Mouse (Mus musculus) right cerebral cortex, adult 18-20 months (tissue): ENCODE measurements around the gene Ypel2.
"Not testable (repeated sequence)": the region's sequence is repeated elsewhere in the genome, so short reads cannot be mapped to it uniquely, and the experiment has no call there.

ENCODE experiments used
- DNase-seq: peaks from one replicate; pipeline ENCODE4 v3.0.0; 2022; ENCODE audit warnings: mixed read lengths

Gene Ypel2

GRCm38 (mm10) chr11:86993041-86994037, at the start of gene Ypel2:
Gene Ypel2, minus strand, starts transcription at chr11:86993707.
- peak; percentile 99 for DNase-seq

- no peak for DNase-seq
These were observed 49.5 kb upstream of the Ypel2 start for GRCm38 (mm10) chr11:87043052-87043451.

- no peak for DNase-seq
These were observed 45.9 kb upstream of the Ypel2 start for GRCm38 (mm10) chr11:87039307-87039963.

- DNase-seq = no peak
These were observed 42.7 kb upstream of the Ypel2 start for GRCm38 (mm10) chr11:87036180-87036579.

- DNase-seq = no peak
These were observed 34.7 kb upstream of the Ypel2 start for GRCm38 (mm10) chr11:87028212-87028611.

- DNase-seq = no peak
These were observed 32.8 kb upstream of the Ypel2 start for GRCm38 (mm10) chr11:87026096-87026875.

GRCm38 (mm10) chr11:87025351-87025750, 31.8 kb upstream of the Ypel2 start:
- peak; percentile 13 for DNase-seq

GRCm38 (mm10) chr11:87023240-87023639, 29.7 kb upstream of the Ypel2 start:
- DNase-seq = not testable (repeated sequence)

- DNase-seq = no peak
These were observed 29.3 kb upstream of the Ypel2 start for GRCm38 (mm10) chr11:87022765-87023164.

GRCm38 (mm10) chr11:87021551-87021950, 28.0 kb upstream of the Ypel2 start:
- DNase-seq = no peak

GRCm38 (mm10) chr11:87020449-87020848, 26.9 kb upstream of the Ypel2 start:
- no peak for DNase-seq

GRCm38 (mm10) chr11:87019431-87019830, 25.9 kb upstream of the Ypel2 start:
- no peak for DNase-seq

- DNase-seq = no peak
These were observed 24.6 kb upstream of the Ypel2 start for GRCm38 (mm10) chr11:87018081-87018480.

GRCm38 (mm10) chr11:87015691-87016090, 22.2 kb upstream of the Ypel2 start:
- DNase-seq = no peak

GRCm38 (mm10) chr11:87010476-87010875, 17.0 kb upstream of the Ypel2 start:
- DNase-seq = peak; percentile 58

GRCm38 (mm10) chr11:87007371-87007770, 13.9 kb upstream of the Ypel2 start:
- DNase-seq = no peak

GRCm38 (mm10) chr11:87004960-87005755, 11.7 kb upstream of the Ypel2 start:
- DNase-seq = no peak

GRCm38 (mm10) chr11:87002078-87002829, 8.7 kb upstream of the Ypel2 start:
- peak; percentile 57 for DNase-seq

GRCm38 (mm10) chr11:87001217-87001616, 7.7 kb upstream of the Ypel2 start:
- no peak for DNase-seq

- no peak for DNase-seq
These were observed 2.8 kb upstream of the Ypel2 start for GRCm38 (mm10) chr11:86996266-86996665.

GRCm38 (mm10) chr11:86995625-86996221, 2.2 kb upstream of the Ypel2 start:
- peak; percentile 79 for DNase-seq
